13 mouse cellular contexts compared by ENCODE assay signal in genomic region chr13:97634041-97634788, GRCm38 (mm10).
A peak's percentile ranks its signal among the peaks of the same experiment; 100 is the strongest.
DNase-seq lines count a peak whose midpoint lies in the region; ATAC-seq lines count a peak whose summit lies in the region.
"Had no signal": no experiment of that assay in that cellular context is flagged by ENCODE, and none has a peak within 500 bp of the region (broad histone marks: within the 10 kb centered on the region; RNA-seq: fewer than 3 reads in every experiment).

No protein-coding gene starts in this region.

- no peak overlapping the region for H3K4me2 ChIP-seq in limb, embryonic 15.5 days
- no peak overlapping the region for H3K4me2 ChIP-seq in forebrain, embryonic 14.5 days (ENCODE audit: low read length)
- H3K4me2 ChIP-seq: liver, embryonic 11.5 days had no signal

- no peaks in the 10 kb centered on the region for H3K9me3 ChIP-seq in limb, embryonic 15.5 days
- H3K9me3 ChIP-seq in limb, embryonic 10.5 days (replicated peaks), result no peaks in the 10 kb centered on the region
- no peaks in the 10 kb centered on the region for H3K9me3 ChIP-seq in forebrain, embryonic 14.5 days (replicated peaks; ENCODE audit: control insufficient read depth, low read length)

- no peak overlapping the region for H3K9ac ChIP-seq in limb, embryonic 15.5 days
- no peak overlapping the region for H3K9ac ChIP-seq in forebrain, embryonic 14.5 days (ENCODE audit: low read length)

- DNase-seq in limb, embryonic 10.5 days (ENCODE audit: low spot score), result no peak
- DNase-seq in forebrain, embryonic 14.5 days (ENCODE audit: low spot score), result peak; percentile 49
- peak; percentile 29 to 55 for DNase-seq in frontal cortex, postnatal 10 days (ENCODE audit: low spot score in 2 of 2)
- DNase-seq in left cerebral cortex, postnatal 25 days (ENCODE audit: low spot score in 2 of 2), result peak; percentile 73 to 91
- no peak for DNase-seq in ovary, postnatal 14 days (ENCODE audit: low spot score)
- DNase-seq in cerebellum, adult 11-12 months, result no peak
- no peak for DNase-seq in adrenal gland, adult 8-10 months
- DNase-seq: adrenal gland, postnatal 25 days; cerebellum, adult 2 months; kidney, postnatal 25 days had no signal

- no peaks in the 10 kb centered on the region for H3K4me1 ChIP-seq in limb, embryonic 15.5 days
- peaks cover 14% of the 10 kb centered on the region for H3K4me1 ChIP-seq in limb, embryonic 10.5 days
- H3K4me1 ChIP-seq in forebrain, embryonic 14.5 days (ENCODE audit: control insufficient read depth, insufficient read depth, low read length), result peaks cover 10% of the 10 kb centered on the region; the same call in 1 of the 2 replicates

- WGBS in limb, embryonic 15.5 days, result 73% methylated on average over 8 of the region's 8 CpGs
- WGBS in limb, embryonic 10.5 days, result 85% methylated on average over 8 of the region's 8 CpGs
- WGBS in forebrain, embryonic 14.5 days, result 68% methylated on average over 8 of the region's 8 CpGs

- no peak for ATAC-seq in limb, embryonic 15.5 days (ENCODE audit: insufficient number of reproducible peaks, low FRiP score, low TSS enrichment, low read depth)
- 0 out of 2 replicates have a peak, but pooled peaks have one; percentile 15 for ATAC-seq in forebrain, embryonic 14.5 days

- 0 out of 2 replicates have a peak overlapping the region, but pooled peaks have one; percentile 2 for H3K27ac ChIP-seq in limb, embryonic 15.5 days
- no peak overlapping the region for H3K27ac ChIP-seq in limb, embryonic 10.5 days
- no peak overlapping the region for H3K27ac ChIP-seq in forebrain, embryonic 14.5 days (ENCODE audit: low read depth, low read length)
- H3K27ac ChIP-seq: macrophage had no signal

- intact Hi-C loops in left cerebral cortex, postnatal 25 days (cut with DNase I), result loop anchor here (1.0 to 5.0 kb wide), 6 partner anchors 73 to 283 kb away; no protein-coding TSS in a partner anchor

- no peaks in the 10 kb centered on the region for H3K36me3 ChIP-seq in limb, embryonic 15.5 days
- no peaks in the 10 kb centered on the region for H3K36me3 ChIP-seq in limb, embryonic 10.5 days
- no peaks in the 10 kb centered on the region for H3K36me3 ChIP-seq in forebrain, embryonic 14.5 days (ENCODE audit: control insufficient read depth, insufficient read depth, low read length)

- H3K4me3 ChIP-seq in limb, embryonic 15.5 days, result no peak overlapping the region
- H3K4me3 ChIP-seq in limb, embryonic 10.5 days, result no peak overlapping the region
- H3K4me3 ChIP-seq in forebrain, embryonic 14.5 days (ENCODE audit: low read depth, low read length), result no peak overlapping the region

- H3K27me3 ChIP-seq in limb, embryonic 15.5 days, result no peaks in the 10 kb centered on the region
- H3K27me3 ChIP-seq in limb, embryonic 10.5 days (ENCODE audit: low read depth, poor library complexity, severe bottlenecking), result no peaks in the 10 kb centered on the region
- no peaks in the 10 kb centered on the region for H3K27me3 ChIP-seq in forebrain, embryonic 14.5 days (replicated peaks; ENCODE audit: control insufficient read depth, insufficient read depth, low read length)

Comparison
In these comparisons a context has a peak if more than half of its experiments do, and no peak if none do; other contexts are left out.
1. DNase-seq: peak in forebrain, embryonic 14.5 days (single experiment), frontal cortex, postnatal 10 days (2 of 2) and left cerebral cortex, postnatal 25 days (2 of 2); none in limb, embryonic 10.5 days (single experiment), ovary, postnatal 14 days (single experiment), cerebellum, adult 11-12 months (single experiment) and adrenal gland, adult 8-10 months (single experiment).